Mouse (Mus musculus) midbrain, embryonic 15.5 days (tissue): Measurements from ENCODE around the gene Zfp58. TPM values are rescaled to one million over a fixed set of nuclear protein-coding genes. Genes with fewer than 3 reads are reported as not detected.
"Not testable (repeated sequence)": the region's sequence is repeated elsewhere in the genome, so short reads cannot be mapped to it uniquely, and the experiment has no call there.

Experiments used
- ATAC-seq: fragments of 200-750 bp; cut with Nextera tagmentation; replicated peaks from 2 replicates; pipeline ENCODE4 v1.8.0; 2017; ENCODE audit warnings: moderate TSS enrichment
- H3K27ac ChIP-seq: fragments of 300-500 bp; sonication (generic); 2 replicates; pipeline ENCODE4 v1.5.1; 2015; ENCODE audit warnings: mild to moderate bottlenecking, inconsistent platforms
- H3K27me3 ChIP-seq: fragments of 300-500 bp; sonication (generic); replicated peaks from 2 replicates; pipeline ENCODE4 v1.6.1; 2015; ENCODE audit warnings: inconsistent platforms
- H3K36me3 ChIP-seq: fragments of 300-500 bp; sonication (generic); replicated peaks from 2 replicates; pipeline ENCODE4 v1.6.1; 2015; ENCODE audit warnings: inconsistent platforms
- H3K4me1 ChIP-seq: fragments of 300-500 bp; sonication (generic); 2 replicates; pipeline ENCODE4 v1.6.1; 2015; ENCODE audit warnings: inconsistent platforms
- H3K4me2 ChIP-seq: fragments of 300-500 bp; sonication (generic); 2 replicates; pipeline ENCODE4 v1.6.1; 2015; ENCODE audit warnings: inconsistent platforms, mild to moderate bottlenecking, moderate library complexity
- H3K4me3 ChIP-seq: fragments of 300-500 bp; sonication (generic); 2 replicates; pipeline ENCODE4 v1.5.1; 2015; ENCODE audit warnings: mild to moderate bottlenecking, inconsistent platforms
- H3K9ac ChIP-seq: fragments of 300-500 bp; sonication (generic); 2 replicates; pipeline ENCODE4 v1.6.1; 2015; ENCODE audit warnings: mild to moderate bottlenecking, inconsistent platforms
- H3K9me3 ChIP-seq: fragments of 300-500 bp; sonication (generic); 2 replicates; pipeline ENCODE4 v1.6.1; 2016; ENCODE audit warnings: inconsistent platforms
- WGBS: fragments of 180-500 bp; shearing (Covaris S2); methylation state at CpG from one replicate; pipeline ENCODE4 v1.1.7; 2015; ENCODE audit warnings: mixed read lengths; 5-methylcytosine and 5-hydroxymethylcytosine counted together
- polyA plus RNA-seq: library from polyadenylated mRNA; unstranded; fragments of >200 nt; fragmentation: Nextera tagmentation; extraction: Ambion mirVana; gene quantifications from 2 replicates; pipeline ENCODE4 v1.2.1, GENCODE M21; 2015

Gene Zfp58
- 13.0 and 13.7 TPM in 2 replicates for polyA plus RNA-seq

GRCm38 (mm10) chr13:67500084-67500719 lies at the start of gene Zfp58:
TSS of gene Zfp58 (minus strand) at chr13:67500555.
- H3K4me3 ChIP-seq: peak within 1 kb of the TSS; percentile 74
- WGBS: under 1% methylated on average over 22 of the region's 22 CpGs
- no peaks in the 10 kb centered on the region for H3K9me3 ChIP-seq
- H3K9ac ChIP-seq: peak within 1 kb of the TSS; percentile 53
- H3K27ac ChIP-seq: peak within 1 kb of the TSS; percentile 16; the same call in 1 of the 2 replicates
- 0 out of 2 replicates have a peak, but pooled peaks cover 2% of the 10 kb centered on the region for H3K27me3 ChIP-seq
- peaks cover 2% of the 10 kb centered on the region for H3K36me3 ChIP-seq
- peak within 1 kb of the TSS; percentile 80 for H3K4me2 ChIP-seq
- H3K4me1 ChIP-seq: peaks cover 9% of the 10 kb centered on the region
- ATAC-seq: peak; percentile 98

GRCm38 (mm10) chr13:67545941-67546340 lies 45.6 kb upstream of the Zfp58 start:
- Histone ChIP-seq H3K4me1 (0 out of 2 replicates have a peak, but pooled peaks cover under 1% of the 10 kb centered on the region), H3K36me3 (peaks cover 39% of the 10 kb centered on the region), H3K27ac (no peak overlapping the region), H3K27me3 (no peaks in the 10 kb centered on the region), H3K9ac (no peak overlapping the region), H3K4me3 (no peak overlapping the region), H3K4me2 (no peak overlapping the region), H3K9me3 (no peaks in the 10 kb centered on the region)
- 89% methylated on average over 1 of the region's 1 CpGs for WGBS
- ATAC-seq: no peak

DNA sequence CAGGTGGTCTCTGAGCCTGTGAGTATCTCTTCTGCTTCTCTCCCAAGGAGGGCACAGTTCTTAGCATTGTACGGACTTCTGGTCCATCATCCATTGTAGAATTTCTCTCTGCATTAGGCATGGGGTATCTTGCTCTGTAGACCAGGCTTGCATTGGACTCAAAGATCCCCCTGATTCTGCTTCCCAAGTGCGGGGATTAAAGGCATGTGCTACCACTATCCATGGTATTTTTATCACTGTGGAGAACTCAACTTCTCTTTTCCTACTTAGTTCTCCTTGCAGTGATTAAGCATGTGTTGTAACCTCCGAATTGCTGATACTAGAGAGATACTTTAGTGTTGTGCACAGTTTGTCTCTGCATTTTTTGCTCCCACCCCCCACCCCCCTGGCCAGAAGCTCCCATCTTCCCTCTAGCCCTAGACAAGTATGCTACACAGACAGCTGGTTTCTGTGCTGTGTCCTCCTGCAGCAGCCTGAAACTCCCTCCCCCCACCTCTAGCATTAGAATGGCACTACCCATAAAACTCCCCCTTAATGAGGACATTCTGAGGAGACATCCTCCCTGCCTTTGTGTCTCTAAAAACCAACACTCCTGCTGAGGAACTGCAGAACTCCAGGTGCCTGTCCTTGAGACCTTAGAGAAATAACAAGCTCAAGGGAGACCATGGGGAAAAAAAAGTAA lies 26.8 kb upstream of the Zfp58 start:
- peaks cover 26% of the 10 kb centered on the region for H3K4me1 ChIP-seq
- H3K36me3 ChIP-seq: no peaks in the 10 kb centered on the region
- 70% methylated on average over 3 of the region's 3 CpGs for WGBS
- H3K27ac ChIP-seq: no peak overlapping the region
- no peak for ATAC-seq
- H3K4me2 ChIP-seq: no peak overlapping the region
- no peaks in the 10 kb centered on the region for H3K27me3 ChIP-seq
- H3K9me3 ChIP-seq: no peaks in the 10 kb centered on the region
- H3K9ac ChIP-seq: no peak overlapping the region
- H3K4me3 ChIP-seq: no peak overlapping the region

- Histone ChIP-seq H3K9me3 (no peaks in the 10 kb centered on the region), H3K4me1 (peaks cover 26% of the 10 kb centered on the region), H3K36me3 (peaks cover 8% of the 10 kb centered on the region; the same call in 1 of the 2 replicates), H3K4me2 (peak within 1 kb of the TSS; percentile 95), H3K27ac (peak within 1 kb of the TSS; percentile 82), H3K27me3 (no peaks in the 10 kb centered on the region), H3K4me3 (peak within 1 kb of the TSS; percentile 78), H3K9ac (peak within 1 kb of the TSS; percentile 79)
- under 1% methylated on average over 27 of the region's 27 CpGs for WGBS
- peak; percentile 99 for ATAC-seq
These were observed 25.5 kb upstream of the Zfp58 start, which contains the start of the genes Gm26965 and Zfp87 for GRCm38 (mm10) chr13:67525753-67526410. TSS of gene Gm26965 (minus strand) at chr13:67526151. TSS of gene Zfp87 (minus strand) at chr13:67526177.

- peak overlapping the region; percentile 16; the same call in 1 of the 2 replicates for H3K27ac ChIP-seq
- WGBS: 85% methylated on average over 1 of the region's 1 CpGs
These were observed 553 bp upstream of the Zfp58 start for GRCm38 (mm10) chr13:67500908-67501307.

DNA sequence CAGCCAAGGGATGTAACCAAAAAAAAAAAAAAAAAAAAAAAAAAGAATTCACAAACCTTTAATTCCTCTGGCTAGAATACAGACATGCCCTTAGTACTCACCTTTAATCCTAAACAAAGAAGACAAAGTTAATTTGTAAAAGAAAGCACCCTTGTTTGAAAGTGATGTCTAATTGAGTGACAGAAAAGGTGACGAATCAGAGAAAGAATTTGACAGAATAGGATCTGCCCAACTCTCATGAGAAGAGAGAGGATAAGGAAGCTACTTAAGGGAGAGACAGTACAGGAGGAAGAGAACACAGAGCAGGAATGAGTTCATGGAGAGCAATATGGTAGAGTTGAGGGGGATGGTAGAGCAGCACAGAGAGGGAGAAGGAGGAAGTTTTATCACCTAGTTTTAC lies 4.7 kb downstream of the Zfp58 start:
- Histone ChIP-seq H3K4me3 (no peak overlapping the region), H3K4me1 (peaks cover 9% of the 10 kb centered on the region), H3K9ac (no peak overlapping the region), H3K36me3 (peaks cover 42% of the 10 kb centered on the region), H3K27ac (no peak overlapping the region), H3K9me3 (peaks cover 14% of the 10 kb centered on the region), H3K27me3 (no peaks in the 10 kb centered on the region), H3K4me2 (no peak overlapping the region)
- WGBS: 98% methylated on average over 1 of the region's 1 CpGs
- ATAC-seq: no peak

More at GRCm38 (mm10) chr13:67500908-67501307, 553 bp upstream of the Zfp58 start:
- Histone ChIP-seq H3K4me3 (no peak overlapping the region), H3K36me3 (no peaks in the 10 kb centered on the region), H3K9ac (no peak overlapping the region), H3K9me3 (no peaks in the 10 kb centered on the region), H3K4me1 (peaks cover 9% of the 10 kb centered on the region), H3K27me3 (0 out of 2 replicates have a peak, but pooled peaks cover 2% of the 10 kb centered on the region), H3K4me2 (no peak overlapping the region)
- ATAC-seq: peak; percentile 62

- Histone ChIP-seq H3K4me3 (peak overlapping the region; percentile 59), H3K9me3 (no peaks in the 10 kb centered on the region), H3K27ac (peak overlapping the region; percentile 55; the same call in 1 of the 2 replicates), H3K9ac (peak overlapping the region; percentile 46), H3K4me1 (peaks cover 11% of the 10 kb centered on the region), H3K36me3 (peaks cover 11% of the 10 kb centered on the region; the same call in 1 of the 2 replicates), H3K27me3 (no peaks in the 10 kb centered on the region), H3K4me2 (peak overlapping the region; percentile 61)
- 39% methylated on average over 8 of the region's 8 CpGs for WGBS
- peak; percentile 79 for ATAC-seq
These were observed 15.9 kb downstream of the Zfp58 start for GRCm38 (mm10) chr13:67484424-67484811.

- peak within 1 kb of the TSS; percentile 61 for H3K4me2 ChIP-seq
- H3K9ac ChIP-seq: peak within 1 kb of the TSS; percentile 46
- peaks cover 11% of the 10 kb centered on the region for H3K4me1 ChIP-seq
- peaks cover 7% of the 10 kb centered on the region; the same call in 1 of the 2 replicates for H3K36me3 ChIP-seq
- H3K27me3 ChIP-seq: no peaks in the 10 kb centered on the region
- no peaks in the 10 kb centered on the region for H3K9me3 ChIP-seq
- peak within 1 kb of the TSS; percentile 55; the same call in 1 of the 2 replicates for H3K27ac ChIP-seq
- peak; percentile 97 for ATAC-seq
- 5% methylated on average over 20 of the region's 20 CpGs for WGBS
- peak within 1 kb of the TSS; percentile 59 for H3K4me3 ChIP-seq
These were observed 16.5 kb downstream of the Zfp58 start, which contains the start of gene Zfp874b for GRCm38 (mm10) chr13:67483625-67484423. TSS of gene Zfp874b (minus strand) at chr13:67484258.

DNA sequence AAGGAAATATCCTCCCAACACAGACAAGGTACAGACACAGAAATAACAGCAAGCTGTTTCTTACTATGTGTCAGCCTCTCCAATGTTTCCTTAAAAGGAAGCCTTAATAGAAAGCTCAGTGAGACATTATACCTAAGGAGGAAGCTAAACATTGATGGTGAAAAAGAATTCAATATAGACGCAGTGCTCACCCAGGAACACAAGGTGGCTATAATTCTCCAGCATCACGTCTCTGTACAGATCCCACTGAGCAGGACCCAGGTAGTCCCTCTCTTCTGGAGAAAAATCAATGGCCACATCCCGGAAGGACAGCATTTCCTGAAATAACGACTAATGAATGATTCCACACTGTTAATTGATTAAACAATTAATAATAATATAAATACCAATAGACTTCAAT lies 18.8 kb downstream of the Zfp58 start:
- Histone ChIP-seq H3K9me3 (no peaks in the 10 kb centered on the region), H3K4me1 (peaks cover 11% of the 10 kb centered on the region), H3K4me2 (no peak overlapping the region), H3K27ac (no peak overlapping the region), H3K27me3 (no peaks in the 10 kb centered on the region), H3K9ac (no peak overlapping the region), H3K4me3 (no peak overlapping the region), H3K36me3 (no peaks in the 10 kb centered on the region)
- WGBS: 71% methylated on average over 4 of the region's 4 CpGs
- ATAC-seq: no peak

GRCm38 (mm10) chr13:67469274-67469673 lies 31.1 kb downstream of the Zfp58 start:
- 93% methylated on average over 3 of the region's 3 CpGs for WGBS
- H3K4me2 ChIP-seq: no peak overlapping the region

DNA sequence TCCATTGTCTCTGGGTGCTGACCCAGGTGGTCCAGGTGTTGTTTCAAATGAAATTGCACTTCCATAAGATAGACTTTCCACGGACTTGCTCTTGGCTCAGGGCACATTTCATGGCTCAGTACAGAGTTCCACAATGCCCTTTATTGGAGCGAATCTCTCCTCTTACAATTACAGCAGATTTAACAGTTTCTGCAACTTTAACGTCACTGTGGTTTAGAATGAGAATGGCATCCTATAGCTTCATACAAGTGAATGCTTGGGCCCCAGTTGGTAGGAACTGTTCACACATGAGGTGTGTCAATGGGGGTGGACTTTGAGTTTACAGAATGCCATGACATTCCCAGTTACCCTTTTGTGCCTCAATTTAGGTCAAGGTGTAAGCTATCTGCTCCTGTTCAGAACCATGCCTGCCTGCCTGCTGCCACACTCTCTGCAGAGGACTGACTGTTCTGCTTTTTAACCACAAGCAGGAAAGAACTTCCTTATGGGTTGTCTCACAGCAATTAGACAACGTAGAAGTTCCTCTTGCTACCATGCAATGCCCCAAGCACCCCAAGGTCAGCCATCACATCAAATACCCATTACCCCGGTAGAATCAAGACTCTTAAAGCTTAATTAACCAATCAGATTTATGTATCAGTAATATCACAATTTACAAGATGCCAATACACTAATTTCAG lies 36.7 kb downstream of the Zfp58 start:
- not testable (repeated sequence) for H3K27ac ChIP-seq, H3K9ac ChIP-seq, H3K4me2 ChIP-seq, H3K27me3 ChIP-seq, H3K4me1 ChIP-seq, H3K9me3 ChIP-seq, H3K36me3 ChIP-seq, H3K4me3 ChIP-seq, ATAC-seq
- 84% methylated on average over 3 of the region's 5 CpGs for WGBS

More at GRCm38 (mm10) chr13:67469274-67469673, 31.1 kb downstream of the Zfp58 start:
- peaks cover 4% of the 10 kb centered on the region; the same call in 1 of the 2 replicates for H3K36me3 ChIP-seq
- no peak overlapping the region for H3K4me3 ChIP-seq
- no peaks in the 10 kb centered on the region for H3K9me3 ChIP-seq
- H3K4me1 ChIP-seq: no peaks in the 10 kb centered on the region
- H3K27ac ChIP-seq: no peak overlapping the region
- no peak for ATAC-seq
- H3K9ac ChIP-seq: no peak overlapping the region
- no peaks in the 10 kb centered on the region for H3K27me3 ChIP-seq
